Mouse (Mus musculus): Measurements from ENCODE around the gene Ppp1r10.

Gene Ppp1r10

GRCm38 (mm10) chr17:35930627-35931026 lies 14.4 kb downstream of the Ppp1r10 start:
- 93% methylated on average over 12 of the region's 12 CpGs for WGBS

GRCm38 (mm10) chr17:35932608-35933007 lies 16.4 kb downstream of the Ppp1r10 start:
- WGBS = 90% methylated on average over 4 of the region's 4 CpGs

- WGBS = 91% methylated on average over 14 of the region's 14 CpGs
Measured at GRCm38 (mm10) chr17:35935763-35936162, 19.5 kb downstream of the Ppp1r10 start.

- WGBS = 39% methylated on average over 2 of the region's 2 CpGs
Measured at GRCm38 (mm10) chr17:35937700-35938348, 21.6 kb downstream of the Ppp1r10 start.

- 68% methylated on average over 2 of the region's 2 CpGs for WGBS
Measured at GRCm38 (mm10) chr17:35939108-35939507, 22.9 kb downstream of the Ppp1r10 start.

GRCm38 (mm10) chr17:35939941-35940340 lies 23.7 kb downstream of the Ppp1r10 start:
- WGBS = 70% methylated on average over 1 of the region's 1 CpGs

- WGBS = 84% methylated on average over 3 of the region's 3 CpGs
Measured at GRCm38 (mm10) chr17:35952559-35952958, 36.3 kb downstream of the Ppp1r10 start.

GRCm38 (mm10) chr17:35954665-35955064 lies 38.4 kb downstream of the Ppp1r10 start:
- 76% methylated on average over 8 of the region's 8 CpGs for WGBS

GRCm38 (mm10) chr17:35958533-35959223 lies 42.4 kb downstream of the Ppp1r10 start:
- 80% methylated on average over 15 of the region's 15 CpGs for WGBS

- 74% methylated on average over 10 of the region's 10 CpGs for WGBS
Measured at GRCm38 (mm10) chr17:35963279-35963678, 47.0 kb downstream of the Ppp1r10 start.

GRCm38 (mm10) chr17:35967621-35968020 lies 51.4 kb downstream of the Ppp1r10 start:
- WGBS = 73% methylated on average over 2 of the region's 2 CpGs

- WGBS = 1% methylated on average over 68 of the region's 68 CpGs
Measured at GRCm38 (mm10) chr17:35969418-35970389, 53.5 kb downstream of the Ppp1r10 start, which contains the start of gene Abcf1. Gene Abcf1 (minus strand): TSS chr17:35969761.

GRCm38 (mm10) chr17:35972131-35972530 lies 55.9 kb downstream of the Ppp1r10 start:
- 33% methylated on average over 1 of the region's 1 CpGs for WGBS

GRCm38 (mm10) chr17:35978811-35979400 lies 62.7 kb downstream of the Ppp1r10 start:
- under 1% methylated on average over 41 of the region's 41 CpGs for WGBS

GRCm38 (mm10) chr17:35979401-35980362 lies 63.4 kb downstream of the Ppp1r10 start, which contains the start of the genes Gnl1 and Prr3:
Gene Gnl1 (plus strand): TSS chr17:35979851.
Gene Prr3 (minus strand): TSS chr17:35980236.
- under 1% methylated on average over 87 of the region's 109 CpGs for WGBS

GRCm38 (mm10) chr17:35980363-35980754 lies 64.1 kb downstream of the Ppp1r10 start:
- WGBS = under 1% methylated on average over 29 of the region's 29 CpGs

- 88% methylated on average over 9 of the region's 9 CpGs for WGBS
Measured at GRCm38 (mm10) chr17:35981776-35982175, 65.5 kb downstream of the Ppp1r10 start.
